Mouse (Mus musculus): ENCODE data around the gene Shc3. TPM values are rescaled to one million over a fixed set of nuclear protein-coding genes. Genes with fewer than 3 reads are reported as not detected.

The Shc3 gene
- polyA plus RNA-seq (2017; shearing (Covaris generic)), result not detected

DNA sequence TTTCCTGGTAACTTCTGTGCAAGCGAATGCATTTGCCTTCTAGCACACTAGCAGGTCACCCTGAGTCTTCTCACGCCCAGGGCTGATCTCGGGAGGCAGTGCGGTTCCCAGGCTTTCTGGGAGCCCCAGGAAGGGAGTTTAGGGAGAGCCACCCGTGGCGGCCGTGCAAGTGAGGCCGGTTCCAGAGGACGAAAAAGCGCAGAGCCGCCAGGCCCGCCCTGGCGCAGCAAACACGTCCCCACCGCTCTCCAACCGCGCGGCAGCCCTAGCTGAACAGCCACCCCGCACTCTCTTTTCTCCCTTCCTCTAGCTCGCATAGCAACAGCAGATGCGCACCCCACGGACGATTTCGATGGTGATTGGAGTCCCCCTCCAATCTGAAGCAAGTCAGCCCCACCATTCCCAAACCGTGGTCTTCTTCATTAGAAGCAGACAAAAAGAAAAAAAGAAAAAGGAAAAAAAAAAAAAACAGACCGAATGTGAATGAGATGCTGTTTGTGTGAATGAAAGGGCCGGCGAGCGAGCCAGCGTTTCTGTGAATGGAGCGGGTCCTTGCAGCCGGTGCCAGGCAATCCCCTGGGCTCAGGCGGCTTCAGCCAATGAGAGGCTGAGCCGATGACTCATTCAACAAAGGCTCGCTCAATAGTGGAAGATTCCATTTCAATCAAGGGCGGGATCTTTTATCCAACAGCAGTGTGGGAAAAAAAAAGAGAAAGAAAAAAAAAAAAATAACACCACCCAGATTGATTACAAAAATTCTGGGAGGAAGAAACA lies at the start of gene Shc3:
Shc3 (minus strand) TSS at position 509 of the 774 bp plus-strand sequence.
- no peak for ATAC-seq

DNA sequence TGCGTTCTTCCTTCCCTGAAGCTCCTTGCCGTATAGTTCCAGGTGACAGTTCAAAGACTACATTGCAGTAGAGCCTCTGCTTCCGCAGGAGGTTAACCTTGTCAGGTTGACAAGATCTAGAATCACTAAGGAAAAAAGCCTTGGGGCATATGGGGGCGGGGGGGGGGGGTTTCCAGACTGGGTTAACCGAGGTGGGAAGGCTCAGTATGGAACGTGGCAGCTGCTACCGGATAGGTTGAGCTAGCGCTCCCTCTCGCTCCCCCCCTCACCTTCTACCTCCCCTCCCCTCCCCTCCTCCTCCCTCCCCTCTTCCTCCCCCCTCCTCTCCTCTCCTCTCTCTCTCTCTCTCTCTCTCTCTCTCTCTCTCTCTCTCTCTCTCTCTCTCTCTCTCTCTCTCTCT lies 49.4 kb upstream of the Shc3 start:
- ATAC-seq, result no peak

DNA sequence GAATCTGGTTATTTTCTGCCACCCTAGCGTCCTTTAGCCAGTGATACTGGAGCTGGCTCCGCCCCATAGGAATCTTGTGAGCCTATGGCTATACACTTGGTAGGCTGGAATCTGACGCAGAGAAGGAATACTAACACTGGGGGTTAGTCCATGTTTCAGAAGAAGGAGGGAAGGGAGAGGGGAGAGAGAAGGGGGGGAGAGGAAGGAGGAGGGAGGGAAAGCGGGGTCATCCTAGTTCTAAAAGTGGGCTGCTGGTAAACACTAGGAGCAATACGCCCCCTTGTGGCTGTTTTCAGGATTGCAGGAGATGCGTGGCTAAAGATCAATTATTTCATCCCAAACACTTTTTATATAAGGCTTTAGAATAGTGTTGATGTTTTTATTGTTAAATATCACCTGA lies 48.6 kb upstream of the Shc3 start:
- peak; percentile 14 for ATAC-seq

DNA sequence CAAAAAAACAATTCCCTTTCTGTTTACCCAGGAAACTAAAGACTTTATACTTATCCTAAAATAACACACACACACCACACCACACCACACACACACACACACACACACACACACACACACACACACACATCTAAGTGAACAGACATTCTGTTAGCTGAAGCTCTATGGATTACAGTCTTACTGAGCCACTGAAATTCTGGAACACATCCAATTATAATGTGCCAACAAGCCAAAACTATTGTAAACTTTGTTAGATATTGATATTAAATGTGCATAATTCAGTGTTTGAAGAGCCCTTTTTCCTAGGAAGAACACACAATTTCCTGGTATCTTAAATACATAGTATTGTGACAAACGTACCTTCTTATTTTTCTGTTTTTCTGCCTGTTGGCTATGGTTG lies 48.1 kb upstream of the Shc3 start:
- no peak for ATAC-seq

DNA sequence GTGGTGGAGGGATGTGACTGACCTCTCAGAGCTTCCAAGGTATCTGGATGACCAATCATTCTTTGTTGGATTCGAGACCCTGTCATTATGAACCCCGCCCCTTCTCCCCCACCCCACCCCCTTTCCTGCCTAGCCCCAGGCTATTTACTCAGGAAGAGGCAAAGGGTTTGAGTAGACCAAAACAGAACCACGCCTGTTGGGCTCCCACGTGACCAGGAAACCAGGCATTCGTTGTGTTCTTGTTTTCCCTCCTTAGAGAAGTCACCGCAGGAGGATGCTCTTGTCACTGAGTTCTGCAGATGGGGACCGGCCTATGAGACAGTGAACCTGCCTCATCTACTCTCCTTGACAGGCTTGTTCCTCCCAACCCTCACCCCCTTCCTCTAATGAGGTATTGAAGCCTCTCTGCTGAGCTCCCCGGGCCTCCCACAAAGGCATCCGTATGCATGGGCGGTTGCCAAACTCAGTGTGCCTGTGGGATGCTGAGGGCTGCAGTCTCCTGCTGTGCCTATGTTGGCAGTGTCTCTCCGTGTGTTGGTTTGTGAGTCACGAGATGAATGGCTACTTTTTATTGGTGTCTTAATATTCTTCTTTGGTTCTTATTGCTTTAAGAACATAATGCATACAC lies 47.3 kb upstream of the Shc3 start:
- no peak for ATAC-seq

DNA sequence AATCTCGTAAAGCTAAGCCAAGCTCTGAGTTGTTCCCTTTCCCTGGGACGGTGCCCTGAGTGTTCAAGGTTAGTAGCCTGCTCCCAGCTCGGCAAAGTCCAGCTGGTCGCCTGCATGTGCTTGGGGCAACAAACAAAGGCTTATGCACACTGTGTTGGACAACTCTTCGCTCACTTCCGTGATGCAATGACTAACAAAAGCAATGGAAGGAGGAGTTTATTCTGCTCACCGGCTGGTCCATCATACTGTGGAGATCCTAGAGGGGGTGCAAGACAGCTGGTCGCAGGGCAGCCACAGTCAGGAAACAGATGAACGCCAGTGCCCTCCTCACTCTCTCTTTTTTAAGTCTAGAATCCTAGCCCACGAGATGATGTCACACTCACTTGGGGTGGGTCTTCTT lies 46.6 kb upstream of the Shc3 start:
- ATAC-seq, result no peak

DNA sequence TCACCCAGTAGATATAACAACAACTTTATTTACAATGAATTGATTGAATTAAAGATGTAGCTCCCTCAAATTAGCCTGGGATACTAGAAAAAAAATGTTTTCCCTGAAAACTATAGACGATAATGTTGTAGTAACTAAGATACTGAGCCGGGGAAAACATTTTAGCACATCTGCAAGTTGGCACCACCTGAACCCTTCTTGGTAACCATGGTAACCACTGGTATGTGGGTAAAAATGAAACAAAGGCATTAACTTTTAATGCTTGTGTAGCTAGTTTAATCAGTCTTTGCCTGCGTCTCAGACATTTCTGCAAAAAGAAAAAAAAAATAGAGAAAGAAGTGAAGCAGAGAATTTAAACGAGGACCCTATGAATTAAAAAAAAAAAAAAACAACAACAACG lies 42.3 kb upstream of the Shc3 start:
- ATAC-seq, result no peak

DNA sequence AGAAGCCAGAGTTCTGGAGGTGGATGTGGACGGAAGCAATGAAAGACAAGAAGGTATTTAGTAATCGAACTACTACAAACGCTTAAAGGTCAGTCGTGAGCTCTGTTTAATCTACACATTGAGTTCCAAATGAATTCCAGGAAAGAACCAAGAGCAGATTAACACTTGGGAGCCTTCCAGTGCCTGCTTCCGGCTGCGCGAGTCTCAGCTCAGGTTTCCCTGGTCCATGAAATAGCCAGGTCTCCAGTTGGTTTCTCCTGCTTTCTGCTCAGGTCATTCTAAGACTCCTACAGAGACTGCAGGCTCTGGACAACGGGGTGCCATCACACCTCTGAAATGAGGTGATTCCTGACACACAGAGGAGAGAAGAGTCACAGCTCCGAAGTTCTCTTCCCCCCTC lies 41.8 kb upstream of the Shc3 start:
- no peak for ATAC-seq

DNA sequence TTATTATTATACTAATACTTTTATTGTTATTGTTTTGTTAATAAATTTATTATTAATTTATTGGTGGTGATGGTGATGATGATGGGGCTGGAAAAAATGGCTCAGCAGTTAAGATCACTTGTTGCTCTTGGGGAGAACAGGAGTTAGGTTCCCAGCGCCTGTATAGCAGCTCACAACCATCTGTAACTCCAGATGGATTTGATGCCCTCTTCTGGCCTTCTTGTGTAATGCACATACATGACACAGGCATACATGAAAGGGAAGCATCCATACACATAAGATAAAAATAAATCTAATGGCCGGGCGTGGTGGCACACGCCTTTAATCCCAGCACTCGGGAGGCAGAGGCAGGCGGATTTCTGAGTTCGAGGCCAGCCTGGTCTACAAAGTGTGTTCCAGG lies 40.0 kb upstream of the Shc3 start:
- ATAC-seq, result no peak

DNA sequence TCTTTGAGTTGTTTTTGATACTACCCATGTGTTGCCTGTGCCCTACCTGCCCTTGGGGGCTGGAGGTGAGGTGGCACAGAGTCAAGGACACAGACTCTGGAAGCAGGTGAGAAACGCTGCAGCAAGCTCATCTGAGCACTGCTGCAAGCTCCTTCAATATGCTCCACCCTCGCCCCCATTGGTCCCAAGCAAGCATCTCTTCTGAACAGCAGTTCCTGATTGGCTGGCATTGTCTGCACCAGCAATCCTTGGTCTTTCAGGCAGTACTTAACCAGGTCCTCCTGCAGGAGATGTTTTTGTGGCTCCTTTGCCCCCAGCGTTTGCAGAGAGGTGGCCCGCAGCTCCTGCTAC lies 34.6 kb upstream of the Shc3 start:
- ATAC-seq, result no peak

DNA sequence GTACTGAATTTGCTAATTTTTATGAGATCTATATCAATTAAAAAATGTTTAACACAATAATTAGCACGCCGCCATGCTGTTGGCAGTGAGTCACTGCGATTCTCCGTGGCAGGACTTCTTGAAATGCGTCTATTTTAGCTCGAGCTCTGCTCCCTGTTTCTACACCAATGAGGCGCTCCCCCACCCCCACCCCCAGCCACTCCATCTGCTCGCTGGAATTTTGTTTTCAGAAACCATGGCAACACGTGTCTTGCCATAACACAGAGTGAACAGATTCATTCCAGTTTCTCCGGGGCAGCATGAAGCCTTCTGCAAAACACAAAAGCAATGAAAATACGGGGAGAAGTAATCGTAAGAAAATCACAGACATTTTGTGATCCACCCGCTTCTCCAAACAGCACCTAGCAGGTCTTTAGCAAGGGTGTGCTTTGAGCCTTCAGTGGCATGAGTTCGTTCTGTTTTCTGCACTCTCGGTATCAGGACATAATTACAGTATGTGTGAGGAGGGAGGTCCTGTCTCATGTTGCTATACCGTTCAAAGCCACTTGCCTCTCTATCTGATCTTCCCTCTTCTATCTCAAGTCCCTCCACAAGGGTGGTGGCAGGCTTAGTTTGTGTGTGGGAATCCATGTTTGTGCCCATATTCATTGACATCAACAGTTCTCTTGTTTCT lies 34.1 kb upstream of the Shc3 start:
- ATAC-seq, result no peak

DNA sequence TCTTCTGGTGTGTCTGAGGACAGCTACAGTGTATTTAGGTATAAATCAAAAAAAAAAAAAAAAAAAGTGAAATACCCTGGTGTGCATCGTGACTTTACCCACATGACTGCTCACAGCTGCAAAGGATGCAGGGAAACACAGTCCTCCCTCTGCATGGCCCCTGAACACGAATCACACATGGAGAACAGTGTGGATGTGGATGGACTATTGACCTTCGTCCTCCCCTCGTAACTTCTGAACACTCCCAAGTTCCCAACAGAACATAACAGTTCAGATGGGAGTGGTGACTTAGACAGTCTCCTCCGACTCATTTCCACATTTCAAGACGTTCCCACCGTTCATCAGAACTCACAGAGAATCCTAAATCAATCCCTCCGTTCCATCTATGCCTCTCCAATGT lies 33.5 kb upstream of the Shc3 start:
- no peak for ATAC-seq

DNA sequence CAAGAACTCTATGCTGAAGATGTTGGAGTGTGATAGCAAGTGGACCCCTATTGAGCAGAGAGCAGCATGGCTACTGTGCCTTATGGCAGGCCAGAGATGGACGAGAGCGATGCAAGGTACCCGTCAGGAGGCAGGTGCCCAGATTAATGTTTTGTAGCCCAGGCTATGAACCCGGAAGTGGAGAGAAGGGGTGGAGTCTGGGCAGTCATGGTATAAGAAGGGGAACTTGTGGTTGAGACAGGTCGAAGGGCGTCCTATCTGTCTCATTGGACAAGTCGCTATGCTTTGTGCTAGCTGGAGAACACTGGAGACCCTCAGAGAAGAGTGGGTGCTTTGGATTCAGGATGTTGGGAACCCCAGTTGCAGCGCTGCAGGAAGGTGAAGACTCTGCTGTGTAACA lies 30.9 kb upstream of the Shc3 start:
- ATAC-seq, result no peak

DNA sequence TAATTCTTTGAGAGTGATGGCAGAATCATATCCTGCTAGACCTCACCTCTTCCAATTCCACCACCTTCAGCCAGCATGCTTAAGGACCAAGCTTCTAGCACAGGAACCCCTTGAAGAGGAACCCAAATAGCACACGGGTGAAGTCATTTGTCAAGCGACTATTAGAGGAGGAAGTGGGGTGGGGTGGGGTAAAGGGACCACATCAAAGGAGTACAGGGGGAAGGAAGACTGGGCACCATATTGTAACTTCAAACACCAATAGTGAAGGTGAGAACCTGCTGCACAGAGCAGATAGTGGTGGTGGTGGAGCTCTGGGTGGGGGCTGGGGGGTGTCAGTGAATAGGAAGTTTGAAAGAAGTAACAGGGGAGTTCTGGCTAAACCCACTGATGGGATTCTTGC lies 28.8 kb upstream of the Shc3 start:
- peak; percentile 96 for ATAC-seq

DNA sequence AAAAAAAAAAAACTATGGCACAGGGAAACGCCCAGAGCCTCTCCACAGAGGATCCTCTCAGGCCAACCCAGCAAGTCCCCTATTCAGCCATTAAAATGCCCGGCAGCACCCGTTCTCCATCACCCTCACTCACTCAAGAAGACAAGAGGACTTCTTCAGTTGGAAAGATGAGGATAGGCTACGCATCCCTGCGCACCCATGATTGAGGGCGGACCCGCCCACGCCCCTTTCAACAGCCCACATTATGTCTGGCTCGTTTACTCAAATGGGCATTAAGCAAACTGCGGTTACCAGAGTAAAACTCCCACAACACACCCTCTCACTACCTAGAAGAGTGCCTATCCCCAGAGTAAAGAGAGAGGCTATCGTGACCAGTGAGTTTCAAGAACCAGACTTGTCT lies 26.2 kb upstream of the Shc3 start:
- ATAC-seq, result no peak

DNA sequence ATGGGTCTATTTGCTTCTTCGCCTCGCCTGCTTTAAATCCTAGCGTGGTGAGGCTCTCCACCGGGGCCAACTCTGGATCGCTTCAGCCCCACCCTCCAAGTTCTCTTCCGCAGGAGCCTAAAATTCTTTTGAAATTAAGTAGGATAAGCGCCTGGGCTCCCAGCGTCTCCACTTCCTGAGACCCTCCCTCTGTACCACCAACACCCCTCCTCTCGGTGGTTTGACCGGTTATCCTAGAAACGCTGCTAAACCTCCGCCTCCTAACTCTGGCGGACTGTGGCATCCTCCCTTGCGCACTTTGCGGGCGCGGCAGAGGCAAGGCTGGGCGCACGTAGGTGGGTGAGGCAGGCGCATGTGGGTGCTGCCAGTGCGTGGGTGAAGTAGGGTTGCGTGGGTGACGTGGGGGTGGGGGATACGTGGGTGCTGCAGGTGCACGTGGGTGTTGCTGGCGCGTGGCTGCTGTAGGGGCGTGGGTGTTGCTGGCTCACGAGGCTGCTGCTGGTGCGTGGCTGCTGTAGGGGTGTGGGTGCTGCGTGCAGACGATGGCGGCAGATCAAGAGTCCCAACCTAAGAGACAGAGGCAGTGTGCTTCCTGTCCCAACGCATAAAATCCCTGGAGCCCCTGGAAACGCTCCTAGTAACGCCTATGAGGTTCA lies 25.6 kb upstream of the Shc3 start:
- ATAC-seq, result no peak

DNA sequence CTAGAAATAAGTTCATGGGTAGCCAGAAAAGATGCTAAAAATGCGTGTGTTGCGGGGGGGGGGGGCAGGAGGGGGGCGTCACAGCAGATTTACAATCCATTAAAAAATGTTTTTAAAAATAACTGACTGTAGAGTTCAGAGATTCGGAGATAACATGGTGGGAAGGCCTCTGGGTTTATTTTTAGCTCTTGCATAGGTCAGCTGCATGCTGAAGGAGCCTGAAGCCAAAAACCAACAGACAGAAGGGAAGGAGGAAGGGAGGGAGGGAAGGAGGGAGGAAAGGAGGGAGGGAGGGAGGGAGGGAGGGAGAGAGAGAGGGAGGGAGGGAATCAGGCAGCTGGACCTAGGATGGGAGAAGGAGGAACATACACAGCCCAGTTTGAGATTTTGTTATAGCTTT lies 18.8 kb upstream of the Shc3 start:
- no peak for ATAC-seq

DNA sequence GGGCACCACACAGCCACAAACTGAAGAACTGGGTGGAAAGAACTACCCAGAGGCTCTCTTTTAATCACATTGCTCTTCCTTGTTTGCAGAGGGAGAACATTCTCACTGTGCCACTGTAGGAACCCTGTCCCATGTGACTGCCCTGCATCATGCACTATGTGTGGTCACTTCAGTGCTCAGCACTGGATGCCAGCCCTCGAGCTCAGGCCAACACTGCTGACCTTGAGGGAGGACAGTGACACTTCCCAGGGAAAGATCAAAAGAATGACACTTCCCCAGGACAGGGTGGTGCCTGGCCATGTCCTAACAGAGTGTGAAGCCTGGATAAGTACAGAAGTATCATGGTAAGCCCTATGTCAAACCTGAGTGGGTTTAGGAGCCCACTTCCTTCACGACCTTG lies 13.0 kb upstream of the Shc3 start:
- no peak for ATAC-seq

DNA sequence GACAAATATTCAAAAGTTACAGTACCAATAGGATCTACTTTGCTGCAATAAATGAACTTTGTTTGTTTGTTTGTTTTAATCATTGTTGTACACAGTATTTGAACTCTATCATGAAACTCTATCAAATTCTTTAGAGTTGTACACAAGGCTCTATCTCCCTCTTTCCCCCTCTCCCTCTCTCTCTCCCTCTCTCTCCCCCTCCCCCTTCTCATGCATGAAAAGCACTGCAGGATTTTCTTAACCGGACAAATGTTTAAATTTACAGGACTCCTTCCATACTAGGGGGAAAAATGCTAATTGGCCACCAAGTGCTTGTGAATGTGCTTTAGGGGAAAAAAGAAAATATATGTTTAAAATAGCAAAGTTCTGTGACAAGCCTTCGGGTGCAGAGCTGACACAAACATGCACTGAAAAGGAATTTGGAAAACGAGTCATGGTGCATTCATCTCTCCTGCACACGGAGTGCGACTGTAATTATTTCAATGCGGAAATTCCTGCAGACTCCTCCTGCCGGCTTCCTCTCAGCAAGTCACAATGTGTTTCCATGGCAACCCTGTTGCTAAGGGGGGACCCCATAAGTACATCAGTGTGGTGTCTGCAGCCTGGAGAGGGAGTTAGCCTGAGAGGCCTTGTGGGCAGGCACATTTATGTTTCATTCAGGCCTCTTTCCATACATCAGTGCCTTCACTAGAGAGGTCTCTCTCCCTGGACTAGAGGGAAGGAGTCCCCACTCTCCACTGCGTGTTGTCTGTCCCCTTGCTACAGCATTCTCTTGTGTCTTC lies 11.2 kb upstream of the Shc3 start:
- no peak for ATAC-seq

DNA sequence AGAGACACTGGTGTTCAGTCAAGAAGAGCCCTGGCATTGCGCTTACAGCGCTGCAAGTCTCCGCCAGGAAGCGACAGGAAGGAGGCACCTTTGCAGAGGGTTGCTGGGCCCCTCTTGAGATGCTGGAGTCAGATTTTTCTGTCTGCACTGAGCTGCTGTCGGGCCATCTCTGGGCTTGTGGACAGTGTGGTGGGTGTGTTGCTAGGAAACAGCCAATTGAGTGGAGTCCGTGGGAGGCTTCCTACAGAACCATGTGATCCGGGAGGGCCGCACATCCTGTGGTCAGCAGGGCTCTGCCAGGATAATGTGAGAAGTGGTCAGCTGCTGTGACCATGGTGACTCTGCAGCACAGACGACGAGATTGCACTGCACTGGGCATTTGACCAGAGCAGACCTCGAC lies 4.6 kb upstream of the Shc3 start:
- ATAC-seq, result no peak

DNA sequence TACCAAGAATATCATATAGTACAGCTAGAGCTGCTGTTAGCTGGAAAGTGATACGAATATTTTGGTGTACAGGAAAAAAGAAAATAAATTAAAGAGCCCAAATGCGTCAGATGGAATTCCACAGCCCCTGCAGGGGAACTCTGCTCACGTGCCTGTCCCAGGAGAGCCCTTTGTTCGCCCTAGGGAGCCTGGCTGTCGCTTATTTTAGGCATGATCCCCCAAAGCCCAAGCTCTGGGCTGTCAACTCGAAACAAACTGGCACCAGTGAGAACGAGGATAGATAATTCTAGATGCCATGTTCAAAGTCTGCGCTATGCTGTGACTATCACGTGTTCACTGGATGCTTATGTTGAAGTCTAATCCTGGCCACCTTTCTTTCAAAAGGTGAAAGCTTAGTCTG lies 892 bp upstream of the Shc3 start:
- no peak for ATAC-seq

DNA sequence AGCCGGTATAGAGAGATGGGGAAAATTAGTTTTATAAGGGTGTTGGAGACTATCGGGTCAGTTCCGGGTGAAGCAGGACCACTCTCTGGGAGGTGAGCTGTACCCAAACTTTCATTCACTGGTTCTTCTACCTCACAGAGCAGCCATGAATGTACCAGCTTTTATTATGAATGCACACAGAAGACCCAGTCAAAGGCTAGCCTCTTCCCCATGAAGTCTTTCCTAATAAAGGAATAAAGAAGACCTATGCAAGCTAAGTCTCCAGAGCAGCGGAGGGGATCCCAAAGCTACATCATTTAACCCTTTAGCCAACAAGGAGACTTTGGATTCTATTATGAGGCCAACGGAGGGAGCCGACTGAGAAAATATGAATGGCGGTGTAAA lies 458 bp upstream of the Shc3 start:
- no peak for ATAC-seq

DNA sequence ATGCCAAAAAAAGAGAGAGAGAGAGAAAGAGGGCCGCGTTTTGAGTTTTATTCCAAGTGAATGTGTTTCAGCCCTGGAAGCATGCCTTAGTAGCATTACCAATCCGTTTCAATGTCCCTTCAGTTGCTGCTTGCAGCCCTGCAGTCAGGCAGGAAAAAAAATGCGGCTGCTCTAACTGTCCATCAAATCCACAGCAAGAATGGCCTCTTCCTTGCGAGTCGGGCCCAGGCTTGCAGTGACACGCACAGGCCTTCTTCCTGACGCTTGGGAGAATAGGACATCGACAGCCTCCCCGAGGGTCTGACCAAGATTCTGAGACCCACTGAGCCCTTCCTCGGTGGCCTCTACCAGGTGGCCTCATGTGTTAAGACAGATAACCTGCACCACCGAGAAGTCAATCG lies 718 bp downstream of the Shc3 start:
- ATAC-seq, result no peak
